Mouse (Mus musculus): Measurements from ENCODE around the gene Miga2. TPM values are rescaled to one million over a fixed set of nuclear protein-coding genes. Genes with fewer than 3 reads are reported as not detected.

Miga2 gene
- total RNA-seq, 2 experiments from 2014 or later: 62.9 to 69.4 TPM

DNA sequence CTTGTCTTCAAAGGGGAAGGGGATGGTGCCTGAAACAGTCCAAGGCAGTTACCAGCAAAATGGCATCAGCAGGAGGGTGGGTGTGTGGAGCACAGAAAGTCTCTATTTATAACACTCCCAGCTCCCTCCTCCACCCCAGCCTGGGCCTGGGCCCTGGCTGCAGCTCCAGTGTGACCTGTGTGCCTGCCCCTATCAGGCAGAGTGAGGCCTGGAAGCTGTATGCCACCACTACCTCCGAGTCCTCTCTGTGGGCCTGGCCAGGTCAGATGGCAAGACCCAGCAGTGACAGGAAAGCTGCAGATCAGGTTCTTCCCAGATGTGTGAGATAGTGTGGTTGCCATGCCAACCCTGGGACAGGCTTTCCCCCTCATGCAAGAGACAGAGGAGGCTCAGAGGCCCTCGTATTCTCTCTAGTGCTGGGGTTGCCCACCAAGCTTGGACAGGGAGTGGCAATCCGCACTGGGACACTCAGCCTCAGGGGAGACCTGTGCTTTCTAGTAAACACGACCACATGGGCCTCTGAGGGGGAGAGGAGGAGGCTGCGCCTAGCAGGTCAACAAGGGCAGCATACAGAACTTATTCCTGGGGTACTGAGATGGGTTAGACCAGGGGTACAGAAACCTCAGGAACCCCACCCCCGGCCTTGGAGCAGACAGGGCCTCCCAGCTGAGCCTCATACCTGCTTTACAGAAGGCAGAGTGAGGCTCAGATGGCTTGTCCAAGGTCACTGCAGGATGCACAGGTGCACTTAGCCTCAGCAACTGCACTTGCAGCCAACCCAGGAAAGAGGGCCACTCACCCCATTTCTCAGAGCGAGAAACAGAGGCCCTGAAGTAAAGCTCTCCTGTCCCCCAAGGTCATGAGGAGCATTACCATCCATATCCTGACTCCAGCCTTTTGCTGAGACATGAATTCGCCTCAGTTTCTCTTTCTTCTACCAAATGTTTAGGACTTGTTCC is 6.2 kb upstream of the Miga2 start:
- peak in 1 of 2 experiments; percentile 18 for DNase-seq
- intact Hi-C loops (cut with DNase I): no loop called here

- intact Hi-C loops (cut with DNase I): no loop called here
- DNase-seq: peak; percentile 89 to 90
Observed at GRCm38 (mm10) chr2:30358533-30359531, 5.2 kb upstream of the Miga2 start, which contains the start of gene Sh3glb2. Gene Sh3glb2 (minus strand): TSS chr2:30359337.

DNA sequence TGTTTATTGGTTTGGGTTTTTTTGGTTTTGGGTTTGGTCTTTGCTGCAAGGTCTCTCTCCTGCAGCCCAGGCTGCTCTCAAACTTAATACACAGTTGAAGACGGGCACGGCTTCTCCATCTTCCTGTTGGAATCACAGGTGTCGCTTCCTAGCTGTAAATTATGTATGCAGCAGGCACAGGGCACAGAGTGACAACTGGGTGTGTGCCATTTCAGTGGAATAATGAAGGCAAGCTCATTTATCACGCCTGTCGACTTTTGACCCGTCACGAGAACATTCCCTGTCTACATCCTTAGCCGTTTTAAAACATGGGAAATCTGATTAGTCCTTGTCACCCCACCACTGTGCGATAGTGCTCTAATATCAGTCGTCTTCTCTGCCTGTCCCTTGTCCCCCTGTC is 3.4 kb upstream of the Miga2 start:
- no peak for DNase-seq
- intact Hi-C loops (cut with DNase I): no loop called here

DNA sequence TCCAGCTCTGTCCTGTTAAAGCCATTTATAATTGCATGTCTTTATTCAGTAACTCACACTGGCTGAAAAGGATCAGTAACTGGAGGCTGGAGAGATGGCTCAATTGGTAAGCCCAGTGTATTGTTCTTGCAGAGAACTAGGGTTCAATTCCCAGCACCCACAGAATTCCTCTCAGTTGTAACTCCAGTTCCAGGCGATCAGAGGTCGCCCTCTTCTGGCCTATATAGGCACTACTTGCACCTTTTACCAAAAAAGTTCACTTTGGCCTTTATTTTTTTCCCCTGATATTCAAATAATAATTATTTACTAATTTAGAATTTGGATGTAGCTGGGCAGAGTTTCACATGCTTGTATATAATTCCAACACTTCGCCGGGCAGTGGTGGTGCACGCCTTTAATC is 1.2 kb upstream of the Miga2 start:
- DNase-seq: no peak
- intact Hi-C loops (cut with DNase I): no loop called here

DNA sequence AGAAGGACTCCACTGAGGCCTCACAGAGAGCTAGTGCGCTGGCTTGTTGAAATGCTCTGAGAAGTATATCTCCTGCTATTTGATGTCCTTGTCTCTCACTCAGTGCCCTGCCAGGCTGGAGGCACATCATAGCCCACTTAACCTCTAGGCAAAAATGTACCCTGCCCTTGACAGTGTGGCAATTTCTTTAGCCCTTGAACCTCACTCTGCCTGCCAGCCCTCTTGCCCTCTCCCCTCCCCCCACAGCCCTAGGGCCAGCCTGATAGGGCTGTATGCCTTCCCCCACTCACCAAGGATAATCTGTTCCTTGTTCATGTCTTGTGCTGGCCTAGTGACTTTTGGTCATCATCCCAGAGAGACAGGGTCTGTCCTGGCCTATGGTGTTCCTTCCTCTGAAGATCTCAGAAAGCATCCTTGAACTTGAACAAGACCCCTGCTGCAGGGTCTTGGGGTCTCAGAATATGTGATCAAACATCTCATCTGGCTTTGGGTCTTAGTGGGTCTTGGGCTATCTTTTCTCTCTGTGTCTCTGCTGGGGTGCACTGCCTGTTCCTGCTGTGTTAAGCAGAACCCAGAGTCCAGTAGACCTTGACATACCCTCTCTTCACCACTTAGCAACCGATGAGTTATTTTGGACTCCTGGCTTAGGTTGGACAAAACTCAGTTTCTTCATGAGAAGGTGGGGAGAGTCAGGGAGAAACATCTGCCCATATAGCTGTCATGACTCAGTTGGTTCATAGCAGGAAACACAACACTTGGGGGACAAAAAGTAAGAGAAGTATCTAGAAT is 1.4 kb downstream of the Miga2 start:
- intact Hi-C loops (cut with DNase I): loop anchor here (2.0 kb wide), 1 partner anchor 49 kb away; the partner anchor contains the start of gene Crat
- DNase-seq: no peak

DNA sequence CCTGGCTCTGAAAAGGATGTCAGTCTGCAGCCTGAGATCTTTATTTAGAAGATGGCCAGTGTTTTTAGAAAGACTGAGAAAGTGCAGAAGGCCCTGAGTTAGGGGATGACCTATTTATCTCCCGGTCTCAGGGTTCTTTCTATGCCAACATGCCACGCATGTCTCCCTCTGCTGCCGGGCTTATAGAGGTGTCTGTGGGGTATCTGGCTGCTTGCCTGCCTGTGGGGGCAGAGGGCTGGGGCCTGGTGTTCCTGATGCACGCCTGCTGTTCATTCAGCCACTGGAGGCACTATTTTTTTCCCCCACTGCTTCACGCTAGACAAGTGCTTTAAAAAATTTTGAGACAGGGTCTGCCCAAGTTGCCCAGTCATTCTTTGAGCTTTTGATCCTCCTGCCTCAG is 2.2 kb downstream of the Miga2 start:
- DNase-seq: peak in 1 of 2 experiments; percentile 20
- intact Hi-C loops (cut with DNase I): loop anchor here (2.0 kb wide), 1 partner anchor 49 kb away; the partner anchor contains the start of gene Crat

DNA sequence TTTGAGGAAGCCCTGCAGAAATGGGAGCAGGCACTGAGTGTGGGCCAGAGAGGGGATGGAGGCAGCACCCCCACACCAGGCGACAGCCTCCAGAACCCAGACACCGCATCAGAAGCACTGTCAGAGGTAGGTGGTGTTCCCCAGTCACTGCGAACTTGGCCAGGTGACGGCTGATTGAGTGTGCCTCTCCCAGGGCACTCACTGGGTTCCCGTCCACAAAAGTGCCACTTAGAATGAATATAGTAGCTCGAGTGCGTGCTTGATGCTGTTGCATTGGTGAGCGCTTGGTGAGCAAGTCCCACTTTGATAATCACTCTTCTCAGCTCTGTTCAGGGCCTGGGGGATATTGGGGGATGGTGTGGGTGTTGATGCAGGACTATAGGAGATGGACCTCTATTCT is 7.5 kb downstream of the Miga2 start:
- no peak for DNase-seq
- intact Hi-C loops (cut with DNase I): no loop called here

DNA sequence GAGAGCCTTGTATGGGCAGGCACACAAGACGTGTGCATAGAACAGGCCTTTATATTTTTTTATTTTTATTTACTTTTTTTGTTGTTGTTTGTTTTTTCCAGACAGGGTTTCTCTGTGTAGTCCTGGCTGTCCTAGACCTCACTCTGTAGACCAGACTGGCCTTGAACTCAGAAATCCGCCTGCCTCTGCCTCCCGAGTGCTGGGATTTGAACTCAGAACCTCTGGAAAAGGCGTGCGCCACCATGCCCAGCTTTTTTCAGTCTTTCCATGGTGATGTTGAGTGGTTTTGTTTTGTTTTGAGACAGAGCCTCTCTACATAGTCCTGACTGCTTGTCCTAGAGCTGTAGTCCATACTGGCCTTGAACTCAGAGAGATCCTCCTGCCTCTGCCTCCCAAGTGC is 8.7 kb downstream of the Miga2 start:
- intact Hi-C loops (cut with DNase I): no loop called here
- DNase-seq: no peak

DNA sequence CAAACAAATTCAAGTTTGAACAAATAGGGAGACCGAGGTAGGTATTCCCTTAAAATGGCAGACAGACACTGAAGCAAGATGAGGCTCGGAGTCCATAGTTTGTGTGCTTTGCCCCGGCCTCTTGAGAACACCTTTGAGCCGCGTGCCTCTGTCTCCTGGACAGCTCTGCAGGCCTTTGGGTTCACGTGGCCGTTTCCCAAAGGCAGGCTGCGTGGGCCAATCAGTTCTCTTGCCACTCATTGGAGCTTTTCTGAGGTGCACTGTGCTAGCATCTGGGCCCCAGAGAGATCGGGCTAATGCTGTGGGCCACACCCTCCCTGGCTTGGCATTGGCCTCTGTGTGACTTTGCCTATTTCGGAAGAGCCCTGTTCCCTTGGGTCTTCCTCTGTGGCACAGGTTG is 11.9 kb downstream of the Miga2 start:
- no peak for DNase-seq
- intact Hi-C loops (cut with DNase I): no loop called here

DNA sequence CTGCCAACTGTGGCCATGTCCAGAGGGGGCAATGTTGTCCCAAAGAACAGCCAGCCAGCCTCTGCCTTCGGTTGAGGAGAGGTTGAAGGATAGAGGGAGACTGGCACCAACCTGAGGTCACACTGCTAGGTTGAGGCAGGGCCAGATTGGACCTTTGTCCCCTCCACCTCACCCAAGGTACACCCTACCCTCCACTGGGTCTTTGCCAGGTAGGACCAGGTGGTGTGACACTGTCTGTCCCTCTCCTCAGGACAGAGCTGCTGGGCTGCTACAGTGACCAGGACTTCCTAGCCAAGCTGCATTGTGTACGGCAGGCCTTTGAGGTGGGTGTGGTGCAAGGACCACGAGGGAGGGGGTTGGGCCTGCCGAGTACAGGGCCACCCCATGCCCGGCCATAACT is 13.7 kb downstream of the Miga2 start:
- intact Hi-C loops (cut with DNase I): no loop called here
- DNase-seq: no peak

DNA sequence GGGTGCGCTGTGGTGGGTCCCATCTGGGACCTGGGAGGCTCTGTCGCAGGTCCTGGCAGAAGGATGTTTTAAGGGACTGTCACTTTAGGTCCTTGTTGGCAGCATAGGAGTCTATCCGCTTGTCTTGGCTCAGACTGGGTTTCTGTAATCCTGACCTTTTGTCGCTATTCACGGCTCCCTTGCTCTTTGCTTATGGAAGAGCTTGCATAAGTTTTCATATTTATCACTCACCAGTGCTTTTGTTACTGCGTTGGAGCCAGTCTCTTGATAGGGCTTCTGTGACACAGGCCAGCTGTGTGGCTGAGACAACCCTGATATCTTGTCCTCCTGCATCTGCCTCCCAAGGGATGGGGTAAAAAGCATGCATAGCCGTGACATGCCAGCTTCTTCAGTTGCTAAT is 15.3 kb downstream of the Miga2 start:
- intact Hi-C loops (cut with DNase I): no loop called here
- DNase-seq: no peak

DNA sequence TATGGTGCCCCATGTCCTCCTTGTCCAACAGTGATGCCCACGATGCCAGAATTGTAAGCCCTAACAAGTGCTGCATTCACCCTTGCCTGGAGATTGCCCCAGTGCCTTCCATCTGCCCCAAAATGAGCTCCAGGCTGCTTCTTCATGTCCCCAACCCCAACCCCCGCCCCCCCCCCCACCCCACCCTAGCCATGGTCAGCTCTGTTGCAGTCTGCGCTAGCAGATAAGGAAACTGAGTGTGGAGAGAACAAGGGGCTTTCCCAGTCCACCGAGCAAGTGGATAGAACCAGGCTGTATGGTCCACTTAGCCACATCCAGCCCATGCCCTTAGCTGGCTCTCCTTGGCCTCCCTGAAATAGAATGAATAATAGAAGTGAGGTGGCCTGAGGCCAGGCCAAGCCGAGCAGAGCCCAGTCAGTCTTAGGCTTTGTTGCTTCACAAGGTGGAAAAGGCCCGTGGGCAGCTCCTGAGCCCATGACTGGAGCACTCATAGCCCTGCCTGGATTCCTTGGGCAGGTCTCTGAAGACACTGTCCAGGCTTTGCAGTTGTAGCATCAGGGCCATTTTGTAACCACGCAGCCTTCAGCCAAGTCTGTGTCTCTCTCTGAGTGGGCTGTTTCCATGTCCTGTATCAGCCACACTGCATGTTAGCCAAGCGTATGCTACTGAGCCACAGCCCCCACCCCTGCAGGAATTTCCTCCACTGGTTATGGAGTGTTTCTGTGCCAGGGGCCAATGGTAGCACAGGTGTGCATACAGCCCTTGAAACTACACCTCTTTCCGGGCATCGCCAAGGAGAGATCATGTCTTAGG is 16.7 kb downstream of the Miga2 start:
- intact Hi-C loops (cut with DNase I): no loop called here
- DNase-seq: peak in 1 of 2 experiments; percentile 22

DNA sequence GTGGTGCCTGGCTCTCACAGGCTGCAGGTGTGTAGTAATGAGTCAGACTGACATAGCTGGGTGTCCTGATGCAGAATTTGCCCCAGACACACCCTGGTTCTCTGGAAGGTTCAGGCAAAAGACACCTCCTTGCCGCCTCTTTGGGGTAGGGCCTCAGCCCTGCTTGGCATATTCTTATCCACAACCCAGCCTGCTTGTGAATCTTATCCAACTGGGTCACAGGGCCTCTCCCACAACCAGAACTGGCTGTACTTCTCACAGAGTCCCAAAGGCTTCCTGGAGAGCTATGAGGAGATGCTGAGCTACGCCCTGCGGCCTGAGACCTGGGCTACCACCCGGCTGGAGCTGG is 17.3 kb downstream of the Miga2 start:
- intact Hi-C loops (cut with DNase I): no loop called here
- DNase-seq: peak in 1 of 2 experiments; percentile 49

GRCm38 (mm10) chr2:30384814-30385213 is 20.8 kb downstream of the Miga2 start:
- intact Hi-C loops (cut with DNase I): no loop called here

GRCm38 (mm10) chr2:30385591-30385990 is 21.6 kb downstream of the Miga2 start:
- no peak for DNase-seq
- intact Hi-C loops (cut with DNase I): no loop called here

More at GRCm38 (mm10) chr2:30384814-30385213, 20.8 kb downstream of the Miga2 start:
- DNase-seq: no peak

DNA sequence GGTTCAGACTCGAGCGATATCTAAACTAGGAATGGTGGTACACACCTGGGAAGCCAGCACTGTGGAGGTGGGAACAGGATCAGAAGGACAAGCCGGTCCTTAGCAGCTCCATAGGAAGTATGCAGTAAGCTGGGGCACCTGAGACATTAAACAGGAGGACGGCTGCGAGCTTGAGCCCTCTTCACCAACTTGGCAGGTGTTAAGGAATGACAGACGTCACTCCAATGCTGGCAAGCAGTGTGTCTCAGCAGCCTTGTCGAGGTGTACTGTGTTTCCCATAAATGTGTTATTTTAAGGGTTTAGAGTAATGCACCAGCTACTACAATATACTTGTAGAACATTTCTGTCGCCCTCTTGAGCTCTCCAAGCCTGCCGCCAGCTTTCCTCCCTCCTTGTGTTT is 22.9 kb downstream of the Miga2 start:
- intact Hi-C loops (cut with DNase I): no loop called here
- no peak for DNase-seq

GRCm38 (mm10) chr2:30389000-30389399 is 25.0 kb downstream of the Miga2 start:
- intact Hi-C loops (cut with DNase I): no loop called here
- no peak for DNase-seq

GRCm38 (mm10) chr2:30392114-30392576 is 28.1 kb downstream of the Miga2 start, which contains the start of gene Dolpp1:
Gene Dolpp1 (plus strand): TSS chr2:30392254.
- intact Hi-C loops (cut with DNase I): no loop called here
- DNase-seq: peak; percentile 87 to 94
